Mouse (Mus musculus) myocyte (in vitro differentiated cells): ENCODE results near the gene Ets1. TPM values are rescaled to one million over a fixed set of nuclear protein-coding genes. Genes with fewer than 3 reads are reported as not detected.

ENCODE experiments used
- H3K27me3 ChIP-seq: one replicate; pipeline ENCODE4 v1.6.1; 2011; ENCODE audit not compliant: control insufficient read depth, insufficient read depth, insufficient read length
- H3K36me3 ChIP-seq: one replicate; pipeline ENCODE4 v1.6.1; 2011; ENCODE audit not compliant: control insufficient read depth, insufficient read depth
- H3K4me2 ChIP-seq: one replicate; pipeline ENCODE4 v1.6.1; 2011; ENCODE audit warnings: low read depth, control low read depth
- H3K4me3 ChIP-seq: one replicate; pipeline ENCODE4 v1.5.1; 2011; ENCODE audit warnings: mild to moderate bottlenecking, control low read depth, moderate library complexity
- H3K79me2 ChIP-seq: one replicate; pipeline ENCODE4 v1.6.1; 2011; ENCODE audit not compliant: control insufficient read depth, insufficient read depth
- H3ac ChIP-seq: one replicate; pipeline ENCODE4 v1.6.1; 2011; ENCODE audit not compliant: control insufficient read depth, insufficient read length
- CEBPB ChIP-seq: IDR thresholded peaks from 2 replicates; pipeline ENCODE4 v1.6.1; 2011; ENCODE audit warnings: mild to moderate bottlenecking, moderate library complexity; ENCODE audit not compliant: poor library complexity, insufficient read depth, severe bottlenecking
- E2F4 ChIP-seq: IDR thresholded peaks from one replicate; pipeline ENCODE4 v1.6.1; 2011; ENCODE audit warnings: mild to moderate bottlenecking, control low read depth, moderate library complexity; ENCODE audit not compliant: insufficient read depth
- MAX ChIP-seq: IDR thresholded peaks from one replicate; pipeline ENCODE4 v1.6.1; 2011; ENCODE audit warnings: low read depth, mild to moderate bottlenecking, control low read depth
- MYOD1 ChIP-seq, 3 experiments: IDR thresholded peaks; one replicate each; pipeline ENCODE4 v1.6.1; 2011; ENCODE audit warnings: control low read depth in 2 of 3, low read depth in 2 of 3, mild to moderate bottlenecking in 2 of 3, moderate library complexity in 1 of 3; ENCODE audit not compliant: insufficient read length in 2 of 3, control insufficient read depth in 1 of 3
- MYOG ChIP-seq, 3 experiments: IDR thresholded peaks; one replicate each; pipeline ENCODE4 v1.6.1; 2011; ENCODE audit warnings: control low read depth in 2 of 3, low read depth in 2 of 3, mild to moderate bottlenecking in 2 of 3; ENCODE audit not compliant: insufficient read length in 2 of 3, control insufficient read depth in 1 of 3, insufficient read depth in 1 of 3
- POLR2A ChIP-seq: IDR thresholded peaks from one replicate; pipeline ENCODE4 v1.6.1; 2011; ENCODE audit warnings: low read depth, mild to moderate bottlenecking, control low read depth, moderate library complexity; ENCODE audit not compliant: insufficient read length
- POLR2AphosphoS2 ChIP-seq: IDR thresholded peaks from one replicate; pipeline ENCODE4 v1.6.1; 2011; ENCODE audit warnings: low read depth, control low read depth; ENCODE audit not compliant: insufficient read length
- REST ChIP-seq: IDR thresholded peaks from one replicate; pipeline ENCODE4 v1.6.1; 2011; ENCODE audit warnings: mild to moderate bottlenecking, control low read depth, moderate library complexity; ENCODE audit not compliant: insufficient read depth, insufficient read length
- SRF ChIP-seq: IDR thresholded peaks from one replicate; pipeline ENCODE4 v1.6.1; 2011; ENCODE audit warnings: low read depth; ENCODE audit not compliant: control insufficient read depth, insufficient read length
- TCF12 ChIP-seq: IDR thresholded peaks from one replicate; pipeline ENCODE4 v1.6.1; 2011; ENCODE audit warnings: mild to moderate bottlenecking, control low read depth; ENCODE audit not compliant: poor library complexity, insufficient read depth, severe bottlenecking
- TCF3 ChIP-seq: IDR thresholded peaks from one replicate; pipeline ENCODE4 v1.6.1; 2011; ENCODE audit warnings: low read depth, control low read depth; ENCODE audit not compliant: insufficient read length
- USF1 ChIP-seq: IDR thresholded peaks from one replicate; pipeline ENCODE4 v1.6.1; 2011; ENCODE audit warnings: low read depth, mild to moderate bottlenecking, control low read depth, moderate library complexity
- polyA plus RNA-seq: library from polyadenylated mRNA; unstranded; fragments of >200 nt; fragmentation: generic; extraction: Trizol; gene quantifications from one replicate; pipeline ENCODE4 v1.2.1, GENCODE M21; 2012; ENCODE audit warnings: missing spikeins

The Ets1 gene
- polyA plus RNA-seq, 1 experiment = 5.4 TPM

GRCm38 (mm10) chr9:32721081-32721480, 85.1 kb downstream of the Ets1 start:
- TF ChIP-seq TCF3 = no peak
- no peak for TF ChIP-seq E2F4
- TF ChIP-seq MAX = no peak
- TF ChIP-seq USF1 = no peak
- no peak for TF ChIP-seq MYOG (IDR thresholded peaks at IDR 0.05; ENCODE audit: control insufficient read depth in 1 of 3, insufficient read depth in 1 of 3, insufficient read length in 2 of 3, low read depth in 2 of 3)
- TF ChIP-seq REST = no peak
- TF ChIP-seq TCF12 = no peak
- TF ChIP-seq POLR2A = no peak
- TF ChIP-seq POLR2AphosphoS2 = no peak
- TF ChIP-seq MYOD1 (IDR thresholded peaks at IDR 0.05; ENCODE audit: control insufficient read depth in 1 of 3, insufficient read length in 2 of 3, low read depth in 2 of 3) = no peak
- no peak for TF ChIP-seq SRF
- H3ac ChIP-seq = no peak overlapping the region
- no peaks in the 10 kb centered on the region for H3K27me3 ChIP-seq
- H3K4me3 ChIP-seq = no peak overlapping the region
- peaks cover 61% of the 10 kb centered on the region for H3K79me2 ChIP-seq
- H3K4me2 ChIP-seq = peak overlapping the region; percentile 77
- H3K36me3 ChIP-seq = no peaks in the 10 kb centered on the region

GRCm38 (mm10) chr9:32722205-32722604, 86.2 kb downstream of the Ets1 start:
- H3ac ChIP-seq = no peak overlapping the region
- H3K4me2 ChIP-seq = no peak overlapping the region
- H3K4me3 ChIP-seq = no peak overlapping the region
- H3K36me3 ChIP-seq = no peaks in the 10 kb centered on the region
- H3K27me3 ChIP-seq = no peaks in the 10 kb centered on the region
- H3K79me2 ChIP-seq = peaks cover 63% of the 10 kb centered on the region
- TF ChIP-seq TCF12 (no peak), USF1 (no peak), MYOD1 (IDR thresholded peaks at IDR 0.05; ENCODE audit: control insufficient read depth in 1 of 3, insufficient read length in 2 of 3, low read depth in 2 of 3) (no peak), TCF3 (no peak), MYOG (IDR thresholded peaks at IDR 0.05; ENCODE audit: control insufficient read depth in 1 of 3, insufficient read depth in 1 of 3, insufficient read length in 2 of 3, low read depth in 2 of 3) (no peak), SRF (no peak), REST (no peak), E2F4 (no peak), POLR2AphosphoS2 (no peak), CEBPB (no peak), MAX (no peak), POLR2A (no peak)

- H3K4me3 ChIP-seq = no peak overlapping the region
- TF ChIP-seq POLR2A = no peak
- TF ChIP-seq TCF12 = no peak
- no peak for TF ChIP-seq USF1
- TF ChIP-seq E2F4 = no peak
- TF ChIP-seq MAX = no peak
- TF ChIP-seq CEBPB = no peak
- no peak for TF ChIP-seq SRF
- TF ChIP-seq MYOG (IDR thresholded peaks at IDR 0.05; ENCODE audit: control insufficient read depth in 1 of 3, insufficient read depth in 1 of 3, insufficient read length in 2 of 3, low read depth in 2 of 3) = no peak
- no peak for TF ChIP-seq MYOD1 (IDR thresholded peaks at IDR 0.05; ENCODE audit: control insufficient read depth in 1 of 3, insufficient read length in 2 of 3, low read depth in 2 of 3)
- no peak for TF ChIP-seq REST
- no peak for TF ChIP-seq POLR2AphosphoS2
Measured at GRCm38 (mm10) chr9:32722969-32723368, 86.9 kb downstream of the Ets1 start.

GRCm38 (mm10) chr9:32724131-32724825, 88.3 kb downstream of the Ets1 start:
- H3K79me2 ChIP-seq = peaks cover 44% of the 10 kb centered on the region
- H3K27me3 ChIP-seq = no peaks in the 10 kb centered on the region
- no peak overlapping the region for H3K4me3 ChIP-seq
- H3K4me2 ChIP-seq = no peak overlapping the region
- no peak for TF ChIP-seq SRF
- TF ChIP-seq POLR2A = no peak
- TF ChIP-seq CEBPB = no peak
- H3ac ChIP-seq = no peak overlapping the region
- no peaks in the 10 kb centered on the region for H3K36me3 ChIP-seq

More at GRCm38 (mm10) chr9:32722969-32723368, 86.9 kb downstream of the Ets1 start:
- no peak overlapping the region for H3ac ChIP-seq
- no peaks in the 10 kb centered on the region for H3K27me3 ChIP-seq
- peaks cover 57% of the 10 kb centered on the region for H3K79me2 ChIP-seq
- H3K36me3 ChIP-seq = no peaks in the 10 kb centered on the region
- H3K4me2 ChIP-seq = no peak overlapping the region

GRCm38 (mm10) chr9:32725902-32726301, 89.9 kb downstream of the Ets1 start:
- Histone ChIP-seq H3K36me3 (no peaks in the 10 kb centered on the region), H3K4me3 (no peak overlapping the region), H3K4me2 (no peak overlapping the region), H3K79me2 (peaks cover 35% of the 10 kb centered on the region), H3K27me3 (no peaks in the 10 kb centered on the region), H3ac (no peak overlapping the region)
- no peak for TF ChIP-seq TCF3
- no peak for TF ChIP-seq USF1
- no peak for TF ChIP-seq TCF12
- no peak for TF ChIP-seq SRF
- no peak for TF ChIP-seq POLR2A
- no peak for TF ChIP-seq E2F4
- no peak for TF ChIP-seq MAX
- no peak for TF ChIP-seq CEBPB
- TF ChIP-seq MYOD1 (IDR thresholded peaks at IDR 0.05; ENCODE audit: control insufficient read depth in 1 of 3, insufficient read length in 2 of 3, low read depth in 2 of 3) = no peak
- no peak for TF ChIP-seq MYOG (IDR thresholded peaks at IDR 0.05; ENCODE audit: control insufficient read depth in 1 of 3, insufficient read depth in 1 of 3, insufficient read length in 2 of 3, low read depth in 2 of 3)
- TF ChIP-seq POLR2AphosphoS2 = no peak
- TF ChIP-seq REST = no peak
